Mouse (Mus musculus) ES-Bruce4 (cell line): ENCODE results near the gene Lrrc1.

Experiments used
- CTCF ChIP-seq: IDR thresholded peaks from one replicate; pipeline ENCODE4 v1.8.1; 2011; ENCODE audit warnings: low read depth, low read length
- POLR2A ChIP-seq: IDR thresholded peaks from one replicate; pipeline ENCODE4 v1.8.1; 2011; ENCODE audit warnings: low read length; ENCODE audit not compliant: insufficient read depth

DNA sequence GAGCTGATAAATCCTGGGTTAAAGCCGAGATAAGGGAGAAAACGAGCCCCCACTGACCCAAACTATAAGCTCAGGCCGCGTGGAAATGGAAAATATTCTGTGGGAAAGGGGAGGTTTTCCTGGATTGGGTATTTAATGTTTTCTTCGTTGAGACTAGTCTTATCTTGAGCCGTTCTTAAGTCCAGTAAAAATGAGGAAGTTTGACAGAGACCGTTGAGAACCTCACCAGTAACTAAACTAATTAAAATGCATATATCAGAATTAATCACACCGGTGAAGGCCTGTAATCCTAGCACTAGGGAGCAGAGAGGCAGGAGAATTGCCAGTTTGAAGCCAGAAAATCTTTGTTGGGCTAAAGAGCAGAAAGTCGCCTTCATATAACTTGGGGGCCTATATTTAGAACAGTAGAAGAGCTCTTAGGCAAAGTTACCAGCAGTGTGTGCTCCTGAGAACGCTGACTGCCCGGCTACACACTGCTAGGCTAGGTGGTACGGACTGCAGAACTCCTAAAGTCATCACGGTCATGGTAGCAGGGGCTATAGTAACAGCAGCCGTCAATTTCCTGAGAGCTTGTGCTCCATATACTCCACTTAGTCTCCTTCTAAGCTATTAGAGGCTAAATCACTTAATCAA lies 116.4 kb downstream of the Lrrc1 start:
- no peak for TF ChIP-seq CTCF
- no peak for TF ChIP-seq POLR2A
